Mouse (Mus musculus) kidney, postnatal 10 days (tissue): ENCODE data around the gene Rab3ip.

ENCODE experiments used
- DNase-seq: peaks from one replicate; pipeline ENCODE4 v3.0.0; 2021; ENCODE audit warnings: mixed read lengths

The Rab3ip gene

DNA sequence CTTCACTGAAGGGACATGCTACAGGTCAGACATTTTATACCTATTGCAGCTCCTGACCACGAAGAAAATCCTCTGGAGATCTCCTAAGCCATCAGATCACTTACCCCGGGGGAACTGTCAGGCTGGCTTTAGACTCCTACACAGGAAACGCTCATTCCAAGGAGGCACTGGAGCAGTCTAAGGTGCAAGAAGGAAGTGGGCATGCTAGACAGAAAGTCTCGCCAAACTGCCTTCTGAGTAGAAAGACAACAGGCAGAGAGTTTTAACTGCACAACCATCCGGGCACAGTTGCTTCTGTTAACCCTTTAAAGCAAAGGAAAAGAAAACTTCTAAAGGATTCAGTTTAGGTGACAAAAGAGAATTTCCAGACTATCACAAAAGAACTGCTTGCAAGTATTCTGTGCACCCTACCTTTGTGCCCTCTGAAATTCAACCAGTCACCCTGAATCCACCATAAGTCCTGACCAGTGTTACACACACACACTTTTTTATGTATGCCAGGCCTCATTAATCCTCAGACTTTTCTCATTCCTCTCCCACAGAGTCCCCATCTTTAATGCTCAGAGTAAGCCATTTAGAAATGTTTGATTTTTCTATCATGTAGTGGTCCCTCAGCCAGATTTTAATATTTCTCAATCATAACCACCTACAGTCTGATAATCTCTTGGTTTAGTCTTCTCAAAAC lies 7.4 kb upstream of the Rab3ip start:
- DNase-seq = peak; percentile 49

DNA sequence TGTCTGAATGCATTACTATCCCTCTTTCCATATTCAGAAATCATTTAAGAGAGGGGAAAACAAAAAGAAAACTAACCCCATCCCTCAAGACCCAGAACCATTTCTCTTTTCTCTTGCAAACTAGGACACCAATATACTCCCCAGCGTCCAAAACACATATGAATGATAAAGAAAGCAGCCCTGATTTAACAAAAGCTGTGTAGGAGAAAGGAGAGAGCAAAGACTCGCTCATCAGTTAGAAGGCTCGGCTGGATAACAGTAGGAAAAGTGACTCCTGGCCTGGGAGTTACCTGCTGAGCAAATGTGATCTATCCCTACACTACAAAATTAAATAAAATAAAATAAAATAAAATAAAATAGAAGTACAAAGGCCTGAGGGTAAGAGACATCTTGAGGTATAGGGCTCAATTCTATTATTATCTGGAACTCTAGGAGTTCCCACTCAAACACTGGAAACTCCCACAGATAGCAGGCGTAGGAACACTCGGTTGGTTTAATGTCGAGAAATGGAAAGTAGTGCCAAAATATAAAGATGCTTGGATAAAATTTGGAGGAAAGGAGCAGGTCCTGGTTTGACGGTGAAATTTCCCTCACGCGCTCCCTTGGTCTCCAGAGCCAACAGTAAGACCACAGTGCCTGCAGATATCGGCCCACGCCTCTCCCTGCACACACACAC lies 6.1 kb upstream of the Rab3ip start:
- no peak for DNase-seq

DNA sequence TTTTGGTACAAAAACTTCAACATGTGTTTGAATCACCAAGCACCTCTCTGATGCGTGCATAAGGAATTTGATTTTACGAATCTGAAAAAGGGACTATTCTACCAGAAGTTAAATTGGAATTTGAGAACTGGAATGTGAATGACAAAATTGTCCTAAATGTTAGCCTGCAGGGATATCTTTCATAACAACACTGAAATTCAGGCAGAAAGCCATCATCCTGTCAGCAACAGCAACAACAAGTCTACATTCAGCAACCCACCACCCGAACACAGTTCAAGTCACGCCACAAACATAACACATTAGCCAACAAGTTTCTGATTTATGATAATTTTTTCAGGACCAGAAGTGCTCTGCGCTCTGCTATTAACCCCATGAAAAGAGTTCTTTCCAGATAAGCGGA lies 4.6 kb upstream of the Rab3ip start:
- DNase-seq = no peak

DNA sequence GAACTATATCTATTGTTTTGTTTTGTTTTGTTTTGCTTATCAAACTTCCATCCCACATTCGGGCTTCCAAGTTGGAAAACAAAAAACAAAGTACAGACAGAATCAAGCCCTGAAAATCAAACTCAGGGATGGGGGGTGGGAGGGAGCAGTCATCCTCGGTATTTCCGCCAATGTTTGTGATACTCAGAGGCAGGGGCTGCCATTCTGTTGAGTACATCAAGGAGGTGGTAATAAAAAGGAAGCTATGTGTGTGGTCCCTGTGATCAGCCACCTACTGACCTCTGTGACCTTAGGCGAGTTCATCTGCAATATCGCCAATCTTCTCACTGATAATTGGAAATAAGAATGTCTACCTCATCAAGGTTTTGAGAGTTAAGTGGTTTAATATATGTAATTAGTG lies 317 bp upstream of the Rab3ip start:
- DNase-seq = no peak

DNA sequence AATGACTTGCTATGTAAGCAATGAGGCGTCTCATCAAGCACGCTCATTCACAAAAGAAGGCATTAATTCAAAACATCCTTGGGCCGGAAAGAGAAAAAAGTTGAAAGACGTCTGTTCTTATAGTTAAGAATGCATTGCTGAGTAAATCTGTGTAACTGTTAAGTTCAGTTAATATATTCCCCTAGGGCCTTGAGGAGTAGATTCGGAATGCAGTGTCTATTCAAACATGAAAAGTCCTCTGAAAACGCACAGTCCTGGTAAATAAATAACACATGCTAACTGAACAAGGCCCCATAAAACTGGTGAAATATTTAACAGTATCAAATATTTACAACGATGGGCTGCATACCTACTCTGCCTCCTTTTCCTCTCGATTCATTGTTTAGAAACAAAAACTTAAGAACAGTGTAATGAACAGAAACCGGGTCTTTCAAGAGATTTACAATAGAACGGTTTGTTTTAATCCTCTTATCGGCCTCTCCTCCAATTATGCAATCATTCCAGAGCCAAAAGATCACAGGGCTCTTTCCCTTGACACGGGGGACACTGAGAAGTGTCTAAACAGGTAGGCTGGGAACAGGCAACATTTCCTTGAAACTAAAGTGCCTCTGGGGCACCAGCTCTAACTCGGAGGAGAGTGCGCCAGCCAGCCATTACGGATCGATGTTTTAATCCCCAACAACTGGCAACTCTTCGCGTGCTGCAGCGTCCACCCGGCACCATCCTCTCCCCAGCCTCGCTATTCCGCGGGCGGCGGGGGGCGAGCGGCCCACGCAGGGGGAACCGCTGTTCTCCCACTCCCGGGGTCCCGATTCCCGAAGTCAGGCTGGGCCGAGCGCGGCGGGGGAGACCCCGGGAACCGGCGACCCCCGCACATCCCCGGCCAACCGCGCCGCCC lies 1.2 kb downstream of the Rab3ip start:
- peak; percentile 51 for DNase-seq

DNA sequence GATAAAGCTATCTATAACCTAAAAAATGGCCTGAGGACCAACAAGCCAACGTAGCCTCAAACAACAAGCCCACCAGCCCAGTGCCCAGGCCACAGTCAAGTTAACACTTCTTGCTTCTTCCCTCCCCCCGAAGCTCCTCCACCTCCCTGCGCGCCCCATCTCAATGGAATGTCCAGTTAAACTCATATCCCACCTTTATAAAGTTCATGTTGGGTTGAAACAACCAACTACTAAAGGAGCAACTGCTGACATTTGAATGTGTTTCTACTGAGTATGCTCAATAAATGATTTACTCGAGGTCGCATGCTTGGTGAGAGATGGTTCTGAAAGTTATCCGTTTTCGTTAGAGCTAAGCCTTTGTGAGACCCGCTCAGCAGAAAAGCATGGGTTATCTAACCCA lies 2.2 kb downstream of the Rab3ip start:
- DNase-seq = peak; percentile 54

DNA sequence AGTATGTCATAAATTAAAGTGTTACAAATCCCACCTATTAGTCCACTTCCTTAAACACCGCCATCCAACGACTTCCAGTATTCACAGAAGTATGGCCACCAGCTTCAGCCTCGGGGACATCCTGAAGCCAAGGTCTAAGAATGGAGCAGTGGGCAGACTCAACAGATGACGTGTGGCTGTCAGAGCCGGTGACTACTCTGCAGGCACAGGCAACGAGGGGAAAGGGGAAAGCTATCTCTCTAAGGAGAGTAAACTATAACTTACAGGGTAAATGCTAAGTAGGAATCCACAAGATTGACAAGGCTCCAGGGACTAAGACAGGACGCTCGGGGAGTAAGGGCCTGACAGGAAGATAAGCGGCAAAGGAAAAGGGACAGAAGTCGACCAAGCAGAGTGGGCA lies 5.6 kb downstream of the Rab3ip start:
- no peak for DNase-seq

DNA sequence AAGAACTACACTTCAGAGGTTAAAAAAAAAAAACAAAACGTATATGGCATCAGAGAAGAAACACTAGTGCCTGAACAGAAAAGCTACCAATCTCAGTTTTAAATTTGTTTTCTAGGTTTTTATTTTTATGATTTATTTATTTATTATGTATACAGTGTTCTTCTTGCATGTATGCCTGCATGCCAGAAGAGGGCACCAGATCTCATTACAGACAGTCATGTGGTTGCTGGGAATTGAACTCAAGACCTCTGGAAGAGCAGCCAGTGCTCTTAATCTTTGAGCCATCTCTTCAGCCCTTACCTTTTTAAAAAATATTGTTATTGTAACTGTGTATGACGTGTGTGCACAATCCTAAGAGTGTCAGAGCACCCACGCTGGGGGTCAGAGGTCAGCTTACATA lies 6.4 kb downstream of the Rab3ip start:
- DNase-seq = no peak

DNA sequence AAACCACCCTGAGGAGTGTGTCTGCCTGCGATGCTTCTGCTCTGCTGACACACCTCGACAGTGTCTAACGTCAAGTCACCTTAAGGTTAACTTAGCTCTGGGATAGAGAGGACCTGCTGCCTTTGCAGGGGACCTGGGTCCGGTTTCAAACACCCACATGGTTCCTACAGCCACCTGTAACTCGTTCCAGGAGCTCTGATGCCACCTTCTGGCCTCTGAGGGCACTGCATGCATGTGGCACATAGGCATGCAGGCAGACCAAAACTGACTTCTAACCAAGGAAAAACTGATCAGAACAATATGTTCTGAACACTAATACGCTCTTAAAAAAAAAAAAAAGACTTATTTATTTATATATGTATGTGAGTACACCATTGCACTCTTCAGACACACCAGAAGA lies 7.5 kb downstream of the Rab3ip start:
- peak; percentile 45 for DNase-seq

DNA sequence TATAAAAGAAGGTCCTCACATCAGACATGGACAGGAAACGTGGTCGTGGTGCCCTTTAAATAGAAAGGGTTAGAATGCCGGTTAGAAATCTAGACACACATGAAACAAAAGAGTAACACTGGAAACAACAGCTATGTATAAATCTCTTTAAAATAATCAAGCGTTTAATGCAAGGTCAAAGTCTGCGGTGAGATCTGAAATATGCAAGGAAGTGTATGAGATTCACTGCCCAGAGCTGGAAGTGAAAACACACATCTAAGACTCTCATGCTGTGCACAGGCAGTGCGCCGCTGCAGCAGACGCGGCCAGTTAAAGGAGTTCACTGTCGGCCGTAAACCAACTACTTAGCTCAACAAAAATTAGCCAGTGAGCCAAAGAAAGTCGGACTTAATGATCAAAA lies 15.5 kb downstream of the Rab3ip start:
- no peak for DNase-seq

DNA sequence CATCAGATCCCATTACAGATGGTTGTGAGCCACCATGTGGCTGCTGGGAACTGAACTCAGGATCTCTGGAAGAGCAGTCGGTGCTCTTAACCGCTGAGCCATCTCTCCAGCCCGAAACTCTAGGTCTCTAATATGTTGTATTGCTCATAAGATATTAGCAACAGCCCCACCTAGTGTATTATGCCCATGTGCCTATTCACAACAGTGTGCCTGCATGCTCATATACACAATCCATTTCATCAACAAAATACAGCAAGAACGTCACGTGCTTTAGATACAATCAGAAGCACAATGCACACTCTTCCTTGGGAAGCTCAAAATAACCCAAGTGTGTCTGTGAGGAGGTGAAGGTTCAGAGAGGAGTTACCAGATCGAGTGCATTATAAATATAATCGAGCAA lies 16.8 kb downstream of the Rab3ip start:
- DNase-seq = no peak

DNA sequence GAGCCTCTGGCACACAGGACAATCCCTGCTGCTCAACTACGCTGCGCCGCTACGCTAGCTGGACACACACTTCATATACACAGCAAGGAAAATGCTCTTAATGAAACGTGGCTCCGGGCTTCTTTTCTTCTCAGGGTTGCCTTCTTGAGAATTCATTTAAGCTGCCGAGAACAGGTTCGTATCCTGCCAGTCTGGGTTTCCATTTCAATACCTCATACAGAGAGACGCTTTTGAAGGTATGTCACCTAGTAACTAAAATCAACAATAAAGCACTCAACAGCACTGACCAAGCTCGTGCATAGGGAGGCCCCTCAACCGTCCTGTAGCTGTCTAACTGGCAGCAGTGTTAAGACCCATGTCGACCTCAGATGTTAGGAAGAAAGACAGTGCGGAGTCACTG lies 18.2 kb downstream of the Rab3ip start:
- no peak for DNase-seq

DNA sequence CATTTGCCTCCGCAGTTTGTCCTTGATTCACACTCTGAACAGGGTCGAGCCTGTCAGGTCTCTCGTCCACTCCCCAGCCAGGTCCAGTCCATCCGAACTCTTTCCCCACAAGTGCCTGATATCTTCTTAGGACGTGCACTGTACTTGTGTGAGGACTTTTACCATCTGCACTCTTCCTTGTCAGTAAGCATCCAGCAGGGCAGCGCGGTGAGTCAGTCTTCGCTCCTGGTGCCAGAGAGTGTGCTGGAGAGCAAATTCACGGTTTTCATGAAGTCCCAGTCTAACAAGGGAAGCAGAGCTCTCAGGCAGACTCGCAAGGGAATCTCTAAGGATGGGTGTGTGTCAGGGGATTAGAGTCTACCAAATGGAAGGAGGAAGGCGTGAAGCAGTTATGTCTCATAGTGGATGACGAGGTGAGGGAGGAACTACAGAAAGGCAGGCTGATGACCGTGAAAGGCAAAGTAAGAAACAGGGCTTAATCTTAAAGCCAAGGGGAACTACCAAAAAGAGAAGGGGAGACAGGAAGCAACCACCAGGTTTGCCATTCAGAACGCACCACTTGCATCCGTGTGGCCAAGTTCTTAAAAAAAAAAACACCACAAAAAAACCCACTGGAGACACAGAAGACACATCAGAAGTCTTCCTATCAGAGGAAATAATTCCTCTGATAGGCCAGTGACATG lies 18.9 kb downstream of the Rab3ip start:
- DNase-seq = no peak

DNA sequence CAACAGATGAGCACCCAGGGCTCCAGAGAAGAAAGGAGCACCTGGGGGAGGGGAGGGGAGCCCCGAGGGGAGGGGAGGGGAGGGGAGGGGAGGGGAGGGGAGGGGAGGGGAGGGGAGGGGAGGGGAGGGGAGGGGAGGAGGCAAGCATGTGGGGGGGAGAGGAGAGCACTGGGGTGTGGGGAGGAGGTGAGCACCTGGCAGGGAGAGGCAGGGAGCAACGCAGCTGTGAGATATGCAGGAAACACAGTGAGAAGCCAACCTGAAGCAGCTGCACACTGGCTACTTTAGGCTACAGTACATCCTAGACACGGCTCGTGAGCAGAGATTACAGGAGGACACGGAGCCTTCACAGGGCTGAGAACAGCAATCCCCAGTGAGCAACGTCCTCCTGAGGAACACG lies 19.6 kb downstream of the Rab3ip start:
- no peak for DNase-seq

DNA sequence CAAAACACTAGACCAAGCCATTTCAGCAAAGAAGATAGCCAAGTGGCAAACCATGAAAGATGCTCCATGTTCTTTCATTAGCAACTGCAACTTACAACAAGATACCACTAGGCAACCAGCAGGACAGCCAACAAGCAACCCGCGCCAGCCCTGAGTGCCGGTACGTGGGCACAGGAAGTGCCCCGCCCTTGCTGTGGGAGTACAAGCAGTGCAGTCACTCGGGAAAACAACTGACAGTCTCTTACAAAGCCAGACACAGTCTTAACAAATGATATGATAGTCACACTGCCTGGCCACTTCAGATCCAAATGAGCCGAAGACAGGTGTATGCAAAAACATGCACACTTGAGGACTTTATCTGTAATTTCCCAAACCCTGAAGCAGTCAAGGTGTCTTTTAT lies 20.1 kb downstream of the Rab3ip start:
- no peak for DNase-seq

DNA sequence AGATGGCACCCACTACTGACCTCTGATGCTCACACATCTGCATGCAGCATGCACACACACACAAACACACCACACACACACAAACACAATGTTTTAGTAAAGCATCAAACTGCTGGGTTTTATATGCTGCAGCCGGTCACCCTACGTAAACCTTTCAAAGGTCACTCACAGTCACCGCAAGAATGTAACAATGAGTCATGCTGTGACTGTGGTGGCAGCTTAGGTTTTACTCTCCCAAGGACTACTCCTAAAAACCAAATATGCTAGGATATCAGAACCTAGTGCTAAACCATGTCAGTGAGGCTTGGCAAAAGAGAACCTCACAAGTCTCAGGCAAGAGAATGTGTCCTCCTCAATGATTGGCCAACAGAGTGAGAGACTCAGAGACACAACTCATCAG lies 21.7 kb downstream of the Rab3ip start:
- no peak for DNase-seq

DNA sequence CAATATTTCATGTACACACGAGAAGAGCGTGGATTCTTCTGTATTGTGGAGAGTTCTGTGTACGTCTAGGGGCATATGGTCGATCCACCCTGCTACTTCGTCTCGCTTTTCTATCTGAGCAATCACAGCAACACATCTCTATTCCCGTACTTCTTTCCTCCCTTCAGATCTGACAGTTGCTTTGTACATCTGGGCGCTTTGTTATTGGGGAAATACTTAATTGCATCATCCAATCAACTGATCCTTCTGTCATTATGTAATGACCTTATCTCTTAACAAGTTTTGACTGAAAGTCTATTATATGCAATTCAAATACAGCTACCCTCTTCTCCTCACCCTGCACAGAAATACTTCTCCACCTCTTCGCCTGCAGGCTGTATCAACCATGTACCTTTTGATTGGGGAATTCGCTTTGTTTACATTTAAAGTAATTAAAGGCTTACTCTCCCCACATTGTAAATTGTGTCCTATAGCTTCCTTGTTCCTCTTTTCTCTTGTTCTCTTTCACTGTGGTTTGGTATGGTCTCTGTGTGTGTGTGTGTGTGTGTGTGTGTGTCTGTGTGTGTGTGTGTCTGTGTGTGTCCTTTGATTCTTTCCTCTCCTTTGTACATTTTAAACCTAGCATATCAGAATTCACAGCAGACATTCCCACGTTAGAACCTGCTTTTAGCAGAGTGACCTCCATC lies 24.0 kb downstream of the Rab3ip start:
- no peak for DNase-seq

DNA sequence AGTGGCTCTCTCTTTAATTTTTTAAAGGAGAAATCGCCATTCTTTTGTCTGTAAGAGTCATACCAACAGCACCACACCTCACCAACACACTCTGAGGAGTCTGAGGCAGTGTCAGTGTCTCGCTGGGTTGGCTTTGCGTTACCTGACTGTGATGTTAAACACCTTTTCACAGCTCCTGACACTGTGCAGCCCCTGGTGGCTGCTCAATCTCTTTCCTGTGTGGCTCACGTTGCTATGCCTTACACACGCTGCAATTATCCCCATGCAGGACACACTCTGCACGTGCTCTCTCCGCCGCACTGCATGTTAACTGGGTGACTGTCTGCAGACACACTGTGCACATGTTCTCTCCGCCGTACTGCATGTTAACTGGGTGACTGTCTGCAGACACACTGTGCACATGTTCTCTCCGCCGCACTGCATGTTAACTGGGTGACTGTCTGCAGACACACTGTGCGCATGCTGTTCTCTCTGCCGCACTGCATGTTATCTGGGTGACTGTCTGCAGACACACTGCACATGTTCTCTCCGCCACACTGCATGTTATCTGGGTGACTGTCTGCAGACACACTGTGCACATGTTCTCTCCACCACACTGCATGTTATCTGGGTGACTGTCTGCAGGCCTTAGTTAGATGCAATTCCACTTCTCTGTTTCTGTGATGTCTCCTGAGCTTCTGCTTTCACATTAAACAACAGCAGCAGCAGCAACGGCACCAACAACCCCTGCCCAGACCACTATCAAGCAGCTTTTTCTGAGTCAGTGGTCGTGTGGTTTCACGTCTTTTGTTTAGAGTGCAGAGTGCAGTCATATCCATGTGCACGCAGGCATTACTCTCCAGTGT lies 26.7 kb downstream of the Rab3ip start:
- no peak for DNase-seq

DNA sequence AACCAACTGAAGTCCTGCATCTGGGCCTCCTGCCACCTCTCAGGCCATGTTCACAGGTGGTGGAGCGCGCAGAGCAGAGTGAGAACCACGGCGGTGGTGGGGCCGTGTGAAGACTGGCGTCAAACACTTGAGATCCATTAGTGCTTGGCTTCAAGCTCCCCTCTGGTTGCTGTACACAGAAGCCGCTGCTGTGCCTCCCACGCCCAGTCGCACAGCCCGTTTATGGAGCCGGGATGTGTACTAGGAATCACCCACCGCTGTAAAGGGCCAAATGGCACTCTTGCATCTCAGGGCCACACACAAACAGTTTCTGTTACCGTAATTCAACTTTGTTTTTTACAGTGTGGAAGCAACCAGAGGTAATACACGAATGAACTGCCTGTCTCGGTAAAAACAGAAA lies 28.4 kb downstream of the Rab3ip start:
- no peak for DNase-seq

DNA sequence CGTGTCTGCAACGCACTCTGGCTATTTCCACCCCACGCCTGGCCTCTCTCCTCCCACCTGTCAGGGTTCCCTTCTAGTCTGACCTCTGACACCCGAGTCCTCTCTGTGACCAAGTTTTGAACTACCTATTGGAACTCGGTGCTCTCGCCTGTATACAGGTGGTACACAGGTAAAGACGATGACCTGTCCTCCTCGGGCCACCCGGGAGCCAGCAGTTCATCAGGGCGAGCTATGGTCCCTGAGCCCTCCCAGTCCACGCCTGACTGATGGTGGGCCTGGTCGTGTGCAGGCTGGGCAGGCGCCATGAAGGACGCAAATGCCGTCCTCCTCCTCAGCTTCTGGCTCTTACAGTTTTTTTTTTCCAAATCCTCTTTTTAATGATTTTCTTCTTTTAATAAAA lies 29.2 kb downstream of the Rab3ip start:
- DNase-seq = no peak

DNA sequence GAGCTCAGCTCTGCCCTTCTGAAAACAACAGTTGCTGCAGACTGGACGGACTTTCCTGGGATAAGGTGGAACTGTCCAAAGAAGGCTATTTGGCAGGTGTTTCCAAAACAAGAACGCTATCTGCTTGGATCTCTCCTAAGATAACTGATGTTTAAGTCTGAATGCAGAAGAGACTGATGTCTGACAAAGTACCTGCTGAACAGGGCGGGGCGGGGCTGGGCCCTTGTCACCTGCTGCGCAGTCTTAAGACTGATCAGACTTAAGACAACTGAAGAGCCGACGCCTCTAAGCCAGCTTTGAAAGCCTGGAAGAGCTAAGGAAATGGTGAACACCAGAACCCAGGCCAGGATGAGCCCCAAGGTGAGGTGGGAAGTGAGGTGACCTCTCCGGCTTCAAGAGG lies 29.9 kb downstream of the Rab3ip start:
- no peak for DNase-seq
